Mouse (Mus musculus) lung, embryonic 14.5 days (tissue): ENCODE measurements at regions not wholly inside any gene's neighbourhood (a gene's known extent, or its start where the extent isn't known, plus 50 kb on each side); places are given as distances from the start of the nearest gene placed in this dataset.

Experiments used
- ATAC-seq: fragments of 200-750 bp; cut with Nextera tagmentation; 2 replicates; pipeline ENCODE4 v1.8.0; 2017; ENCODE audit warnings: mild to moderate bottlenecking, moderate TSS enrichment, moderate library complexity; ENCODE audit not compliant: insufficient read depth
- DNase-seq: peaks from one replicate; pipeline ENCODE4 v3.0.0-alpha.2; 2015
- H3K27ac ChIP-seq: fragments of 300-500 bp; sonication (generic); 2 replicates; pipeline ENCODE4 v1.5.1; 2014; ENCODE audit warnings: low read depth, mild to moderate bottlenecking, moderate library complexity
- H3K27me3 ChIP-seq: fragments of 300-500 bp; sonication (generic); 2 replicates; pipeline ENCODE4 v1.6.1; 2014; ENCODE audit warnings: low read length, control low read depth; ENCODE audit not compliant: insufficient read depth
- H3K36me3 ChIP-seq: fragments of 300-500 bp; sonication (generic); 2 replicates; pipeline ENCODE4 v1.6.1; 2014; ENCODE audit warnings: control low read depth; ENCODE audit not compliant: insufficient read depth
- H3K4me1 ChIP-seq: fragments of 300-500 bp; sonication (generic); 2 replicates; pipeline ENCODE4 v1.6.1; 2014; ENCODE audit warnings: antibody characterized with exemption, control low read depth; ENCODE audit not compliant: insufficient read depth
- H3K4me2 ChIP-seq: fragments of 300-500 bp; sonication (generic); 2 replicates; pipeline ENCODE4 v1.6.1; 2014; ENCODE audit warnings: mild to moderate bottlenecking
- H3K4me3 ChIP-seq: fragments of 300-500 bp; sonication (generic); 2 replicates; pipeline ENCODE4 v1.5.1; 2014; ENCODE audit warnings: low read depth, low read length
- H3K9ac ChIP-seq: fragments of 300-500 bp; sonication (generic); 2 replicates; pipeline ENCODE4 v1.6.1; 2014
- H3K9me3 ChIP-seq: fragments of 300-500 bp; sonication (generic); 2 replicates; pipeline ENCODE4 v1.6.1; 2016; ENCODE audit warnings: low read depth, low read length, control low read depth
- CTCF ChIP-seq: IDR thresholded peaks from 2 replicates; pipeline ENCODE4 v1.5.1; 2016; ENCODE audit warnings: antibody characterized with exemption, low read depth
- WGBS: fragments of 180-500 bp; shearing (Covaris S2); extraction: QIAGEN DNeasy Blood & Tissue Kit; methylation state at CpG from one replicate; pipeline ENCODE4 v1.1.7; 2014; 5-methylcytosine and 5-hydroxymethylcytosine counted together

DNA sequence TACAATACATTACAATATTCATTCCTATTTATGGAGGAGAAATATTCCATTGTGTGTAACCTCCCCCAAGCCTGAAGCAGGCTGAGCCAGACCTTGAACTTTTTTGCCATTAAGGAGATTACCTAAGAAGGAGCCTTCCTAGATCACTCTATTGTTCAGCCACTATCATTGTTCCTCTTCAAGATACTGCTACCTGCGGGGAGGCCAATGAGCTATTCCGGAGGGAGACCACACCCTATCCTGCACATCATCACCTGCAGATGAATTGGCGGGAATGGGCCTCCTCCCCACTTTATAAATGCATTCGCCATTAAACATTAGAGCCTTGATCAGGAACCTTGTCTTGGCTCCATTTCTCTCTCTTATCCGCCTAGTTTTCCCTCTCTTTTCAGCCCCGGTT, 197.6 kb upstream of the Tars start:
- Histone ChIP-seq H3K4me2 (no peak overlapping the region), H3K9me3 (no peaks in the 10 kb centered on the region), H3K4me3 (no peak overlapping the region), H3K36me3 (no peaks in the 10 kb centered on the region), H3K27ac (no peak overlapping the region), H3K9ac (no peak overlapping the region), H3K4me1 (no peaks in the 10 kb centered on the region), H3K27me3 (no peaks in the 10 kb centered on the region)
- ATAC-seq: no peak
- no peak for TF ChIP-seq CTCF
- 84% methylated on average over 6 of the region's 6 CpGs for WGBS
- no peak for DNase-seq

DNA sequence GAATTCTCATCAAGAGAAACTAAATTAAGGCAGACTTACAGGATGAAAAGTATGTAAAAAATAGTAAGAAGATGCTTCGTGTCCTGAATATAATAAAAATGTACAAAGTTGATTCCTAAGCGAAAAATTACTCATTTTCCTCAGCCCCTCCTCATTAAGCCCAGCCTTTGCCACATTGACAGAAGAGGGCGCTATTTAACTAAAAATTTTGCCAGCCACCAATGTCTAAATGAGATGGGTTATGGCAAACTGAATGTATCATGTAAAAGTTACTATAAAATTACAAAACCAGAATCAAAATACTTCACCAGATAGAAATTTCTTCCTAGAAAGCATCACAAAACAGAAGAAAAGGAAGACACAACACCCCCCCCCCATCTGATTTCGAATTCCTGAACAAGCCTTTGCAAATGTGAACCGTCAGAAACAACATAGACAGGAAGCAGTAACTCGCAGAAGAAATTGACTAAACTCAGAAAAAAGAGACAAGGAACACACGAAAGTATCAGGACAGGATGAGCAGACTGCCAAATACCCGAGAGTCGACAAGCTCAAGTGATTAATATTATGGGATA, 191.2 kb upstream of the Tars start:
- WGBS: 23% methylated on average over 9 of the region's 9 CpGs

DNA sequence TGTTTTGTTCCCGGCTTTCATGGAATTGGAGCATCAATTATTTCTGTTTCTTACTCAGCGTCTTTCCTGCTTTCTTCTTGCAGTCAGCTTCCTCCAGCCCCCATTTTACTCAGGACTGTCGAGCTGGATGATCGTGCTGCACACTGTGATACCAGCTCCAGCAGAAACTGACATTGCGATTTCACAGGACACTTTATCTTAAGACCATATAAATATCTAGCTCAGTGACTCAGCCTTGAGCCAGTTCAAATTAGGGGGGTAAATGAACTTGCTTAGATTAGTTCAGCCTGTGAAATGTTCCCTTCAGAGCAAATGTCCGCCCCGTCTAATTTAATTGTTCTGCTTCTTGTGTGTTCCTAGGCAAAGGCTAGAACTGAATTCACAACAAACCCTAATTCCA, 190.3 kb upstream of the Tars start:
- Histone ChIP-seq H3K4me2 (no peak overlapping the region), H3K9ac (no peak overlapping the region), H3K27me3 (no peaks in the 10 kb centered on the region), H3K9me3 (no peaks in the 10 kb centered on the region), H3K36me3 (no peaks in the 10 kb centered on the region), H3K4me3 (no peak overlapping the region), H3K27ac (no peak overlapping the region), H3K4me1 (no peaks in the 10 kb centered on the region)
- ATAC-seq (no peak), DNase-seq (no peak)
- TF ChIP-seq CTCF: no peak
- WGBS: 48% methylated on average over 7 of the region's 7 CpGs

More for the DNA sequence above, 191.2 kb upstream of the Tars start:
- peak; percentile 90 for DNase-seq
- Histone ChIP-seq H3K4me3 (no peak overlapping the region), H3K36me3 (no peaks in the 10 kb centered on the region), H3K4me2 (no peak overlapping the region), H3K27ac (no peak overlapping the region), H3K27me3 (no peaks in the 10 kb centered on the region), H3K4me1 (no peaks in the 10 kb centered on the region), H3K9me3 (no peaks in the 10 kb centered on the region), H3K9ac (no peak overlapping the region)
- TF ChIP-seq CTCF: peak; percentile 72
- peak; percentile 69; the same call in 1 of the 2 replicates for ATAC-seq

DNA sequence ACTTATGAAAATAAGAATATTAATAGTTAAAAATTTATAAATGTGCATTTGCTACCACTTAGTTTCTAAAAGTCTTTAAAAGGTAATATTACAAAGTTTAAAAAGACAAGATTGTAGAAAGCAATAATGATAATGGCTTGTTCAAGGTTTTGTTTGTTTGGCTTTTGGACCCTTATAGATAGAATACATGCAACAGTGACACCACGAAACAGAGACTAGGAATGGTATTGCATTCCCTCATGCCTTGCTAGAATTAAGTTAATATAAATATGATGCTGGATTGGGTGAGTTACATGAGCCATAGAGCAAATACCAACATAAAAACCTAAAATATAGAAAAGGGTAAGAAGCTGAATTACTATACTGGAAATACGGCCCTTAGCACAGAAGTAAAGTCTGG, 186.9 kb upstream of the Tars start:
- Histone ChIP-seq H3K4me2 (no peak overlapping the region), H3K9ac (no peak overlapping the region), H3K4me3 (no peak overlapping the region), H3K4me1 (no peaks in the 10 kb centered on the region), H3K27ac (no peak overlapping the region), H3K9me3 (no peaks in the 10 kb centered on the region), H3K36me3 (no peaks in the 10 kb centered on the region), H3K27me3 (no peaks in the 10 kb centered on the region)
- no peak for DNase-seq
- whole genome bisulfite sequencing: 82% methylated on average over 2 of the region's 2 CpGs
- no peak for TF ChIP-seq CTCF
- ATAC-seq: no peak

DNA sequence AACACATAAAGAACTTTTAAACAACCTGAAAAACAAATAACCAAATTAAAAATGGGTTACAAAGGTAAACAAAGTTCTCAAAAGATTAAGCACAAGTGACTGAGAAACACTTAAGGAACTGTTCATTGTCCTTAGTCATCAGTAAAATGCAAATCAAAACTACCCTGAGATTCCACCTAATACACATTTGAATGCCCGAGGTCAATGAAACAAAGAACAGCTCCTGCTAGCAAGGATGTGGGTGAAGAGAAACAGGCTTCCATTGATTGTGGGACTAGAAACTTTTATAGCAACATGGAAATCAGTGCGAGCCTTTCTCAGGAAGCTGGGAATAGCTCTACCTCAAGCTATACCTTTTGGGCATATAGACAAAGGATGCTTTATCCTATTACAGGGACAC, 184.7 kb upstream of the Tars start:
- H3K4me3 ChIP-seq: no peak overlapping the region
- H3K4me1 ChIP-seq: no peaks in the 10 kb centered on the region
- no peak overlapping the region for H3K27ac ChIP-seq
- no peaks in the 10 kb centered on the region for H3K9me3 ChIP-seq
- ATAC-seq (no peak), DNase-seq (no peak)
- H3K4me2 ChIP-seq: no peak overlapping the region
- no peaks in the 10 kb centered on the region for H3K27me3 ChIP-seq
- no peak overlapping the region for H3K9ac ChIP-seq
- 81% methylated on average over 2 of the region's 2 CpGs for WGBS
- no peak for TF ChIP-seq CTCF
- no peaks in the 10 kb centered on the region for H3K36me3 ChIP-seq

DNA sequence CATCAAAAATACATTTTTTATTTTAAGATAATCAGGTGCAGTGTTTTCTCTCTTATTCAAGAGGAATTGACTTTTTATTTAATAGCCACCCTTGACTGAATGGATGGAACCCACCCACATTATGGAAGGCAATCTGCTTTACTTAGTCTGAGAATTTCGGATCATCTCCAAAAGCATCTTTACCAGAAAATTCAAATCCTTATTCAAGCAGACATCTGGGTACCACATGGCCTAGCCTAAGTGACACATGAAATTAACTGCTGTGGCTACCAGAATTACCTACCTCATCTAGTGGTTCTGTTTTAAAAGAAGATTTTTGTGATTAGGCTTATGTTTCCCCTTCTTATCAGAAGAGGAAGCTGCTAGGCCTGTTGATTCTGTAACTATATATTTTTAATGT, 178.9 kb upstream of the Tars start:
- no peak for TF ChIP-seq CTCF
- no peaks in the 10 kb centered on the region for H3K36me3 ChIP-seq
- no peak overlapping the region for H3K4me3 ChIP-seq
- H3K27me3 ChIP-seq: no peaks in the 10 kb centered on the region
- H3K4me2 ChIP-seq: no peak overlapping the region
- no peak for DNase-seq
- ATAC-seq: no peak
- H3K9ac ChIP-seq: no peak overlapping the region
- no peaks in the 10 kb centered on the region for H3K4me1 ChIP-seq
- H3K9me3 ChIP-seq: no peaks in the 10 kb centered on the region
- 82% methylated on average over 1 of the region's 1 CpGs for WGBS
- no peak overlapping the region for H3K27ac ChIP-seq

DNA sequence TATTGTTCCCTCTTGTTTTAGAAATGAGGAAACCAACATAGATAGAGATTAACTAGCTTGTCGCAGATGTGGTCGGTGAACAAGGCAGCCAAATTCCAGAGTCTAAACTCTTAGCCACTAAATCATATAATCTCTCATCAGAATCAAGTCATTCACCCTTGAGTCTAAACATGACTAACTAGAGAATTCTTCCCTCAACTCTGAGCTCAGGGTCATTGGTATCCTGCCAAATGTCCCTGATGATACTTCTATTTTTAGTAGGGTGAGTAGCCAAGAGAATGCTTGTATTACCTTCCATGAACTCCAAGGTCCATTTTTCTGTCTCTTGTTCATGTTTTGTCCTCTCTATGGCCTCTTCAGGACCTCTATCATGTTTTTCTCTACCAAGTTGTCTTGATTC, 174.9 kb upstream of the Tars start:
- Histone ChIP-seq H3K4me3 (no peak overlapping the region), H3K4me2 (no peak overlapping the region), H3K27me3 (no peaks in the 10 kb centered on the region), H3K4me1 (no peaks in the 10 kb centered on the region), H3K36me3 (no peaks in the 10 kb centered on the region), H3K9ac (no peak overlapping the region), H3K27ac (no peak overlapping the region), H3K9me3 (no peaks in the 10 kb centered on the region)
- WGBS: 54% methylated on average over 2 of the region's 2 CpGs
- DNase-seq: peak; percentile 54
- no peak for ATAC-seq
- no peak for TF ChIP-seq CTCF

DNA sequence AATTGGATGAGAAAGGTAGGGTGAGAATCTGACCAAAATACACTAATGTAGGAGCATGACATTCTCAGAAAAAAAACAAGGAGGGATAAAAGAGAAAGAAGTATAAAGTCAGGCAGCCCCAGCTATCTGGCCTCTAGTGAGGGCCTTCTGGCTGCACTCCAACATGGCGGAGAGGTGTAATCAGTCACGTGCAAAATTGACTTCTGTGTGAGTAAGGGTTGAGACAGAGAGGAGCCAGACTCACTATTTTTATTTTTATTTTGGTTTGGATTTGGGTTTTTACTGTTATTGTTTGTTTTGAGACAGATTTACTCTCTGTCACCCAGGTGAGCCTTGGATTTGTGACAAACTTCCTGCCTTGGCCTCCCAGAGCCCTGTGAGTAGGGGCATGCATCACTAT, 174.0 kb upstream of the Tars start:
- no peaks in the 10 kb centered on the region for H3K36me3 ChIP-seq

More for the DNA sequence above, 174.0 kb upstream of the Tars start:
- no peaks in the 10 kb centered on the region for H3K27me3 ChIP-seq
- WGBS: 52% methylated on average over 2 of the region's 2 CpGs
- ATAC-seq: no peak
- H3K4me3 ChIP-seq: no peak overlapping the region
- no peak overlapping the region for H3K4me2 ChIP-seq
- no peak for TF ChIP-seq CTCF
- no peak overlapping the region for H3K27ac ChIP-seq
- DNase-seq: peak; percentile 19
- H3K9me3 ChIP-seq: no peaks in the 10 kb centered on the region
- no peaks in the 10 kb centered on the region for H3K4me1 ChIP-seq
- H3K9ac ChIP-seq: no peak overlapping the region
